Mouse (Mus musculus) forebrain, embryonic 10.5 days (tissue): ENCODE results near the gene Napsa. TPM values are rescaled to one million over a fixed set of nuclear protein-coding genes. Genes with fewer than 3 reads are reported as not detected.

Source experiments
- DNase-seq: peaks from one replicate; pipeline ENCODE4 v3.0.0-alpha.2; 2017; ENCODE audit warnings: low spot score; ENCODE audit errors: extremely low spot score
- H3K27ac ChIP-seq: fragments of 300-500 bp; sonication (generic); 2 replicates; pipeline ENCODE4 v1.5.1; 2016; ENCODE audit warnings: mild to moderate bottlenecking
- H3K27me3 ChIP-seq: fragments of 300-500 bp; sonication (generic); 2 replicates; pipeline ENCODE4 v1.6.1; 2016; ENCODE audit warnings: mild to moderate bottlenecking; ENCODE audit not compliant: poor library complexity, severe bottlenecking
- H3K36me3 ChIP-seq: fragments of 300-500 bp; sonication (generic); replicated peaks from 2 replicates; pipeline ENCODE4 v1.6.1; 2016; ENCODE audit warnings: mild to moderate bottlenecking, moderate library complexity
- H3K4me1 ChIP-seq: fragments of 300-500 bp; sonication (generic); 2 replicates; pipeline ENCODE4 v1.6.1; 2016
- H3K4me3 ChIP-seq: fragments of 300-500 bp; sonication (generic); 2 replicates; pipeline ENCODE4 v1.5.1; 2016; ENCODE audit warnings: mild to moderate bottlenecking, moderate library complexity
- H3K9me3 ChIP-seq: fragments of 300-500 bp; sonication (generic); 2 replicates; pipeline ENCODE4 v1.6.1; 2016; ENCODE audit warnings: mild to moderate bottlenecking, moderate library complexity
- WGBS: fragments of 180-500 bp; shearing (Covaris S2); methylation state at CpG from one replicate; pipeline ENCODE4 v1.1.7; 2016; 5-methylcytosine and 5-hydroxymethylcytosine counted together
- polyA plus RNA-seq: library from polyadenylated mRNA; unstranded; fragments of >200 nt; fragmentation: Nextera tagmentation; extraction: Ambion mirVana; gene quantifications from 2 replicates; pipeline ENCODE4 v1.2.1, GENCODE M21; 2016

Napsa gene
- polyA plus RNA-seq, 1 experiment from 2014 or later, result 0.29 TPM

DNA sequence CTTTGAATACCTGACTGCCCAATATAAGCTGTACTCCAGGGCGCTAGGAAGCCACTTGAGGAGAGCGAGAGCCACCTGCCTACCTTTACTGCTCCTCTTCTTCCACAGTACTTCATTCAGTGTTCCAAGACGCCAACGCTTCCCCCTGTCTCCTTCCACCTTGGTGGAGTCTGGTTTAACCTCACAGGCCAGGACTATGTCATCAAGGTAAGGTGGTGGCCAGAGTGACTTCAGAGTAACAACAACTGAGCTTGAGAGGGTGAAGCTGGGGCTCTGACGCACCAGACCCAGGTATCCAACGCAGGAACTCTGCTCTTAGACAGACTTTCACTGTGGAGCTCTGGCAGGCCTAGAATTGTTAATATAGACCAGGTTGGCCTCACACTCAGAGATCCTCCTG, 13.4 kb downstream of the Napsa start:
- peaks cover 60% of the 10 kb centered on the region for H3K27me3 ChIP-seq
- DNase-seq, result no peak
- no peak overlapping the region for H3K4me3 ChIP-seq
- H3K27ac ChIP-seq, result no peak overlapping the region
- no peaks in the 10 kb centered on the region for H3K9me3 ChIP-seq
- H3K4me1 ChIP-seq, result peaks cover 43% of the 10 kb centered on the region
- no peaks in the 10 kb centered on the region for H3K36me3 ChIP-seq
- WGBS, result 94% methylated on average over 6 of the region's 6 CpGs

DNA sequence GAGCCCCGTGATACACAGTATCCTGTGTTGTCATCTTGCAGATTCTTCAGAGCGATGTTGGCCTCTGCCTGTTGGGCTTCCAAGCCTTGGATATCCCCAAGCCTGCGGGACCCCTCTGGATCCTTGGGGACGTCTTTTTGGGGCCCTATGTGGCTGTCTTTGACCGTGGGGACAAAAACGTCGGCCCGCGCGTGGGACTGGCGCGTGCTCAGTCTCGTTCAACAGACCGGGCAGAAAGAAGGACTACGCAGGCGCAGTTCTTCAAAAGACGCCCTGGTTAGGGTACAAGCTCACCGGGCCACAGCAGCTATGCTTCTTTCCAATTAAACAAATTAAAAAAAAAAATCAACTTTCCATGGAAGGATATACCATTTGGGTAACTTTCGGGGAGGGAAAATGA, 14.3 kb downstream of the Napsa start:
- no peaks in the 10 kb centered on the region for H3K36me3 ChIP-seq
- peaks cover 69% of the 10 kb centered on the region for H3K27me3 ChIP-seq
- H3K4me1 ChIP-seq, result peaks cover 51% of the 10 kb centered on the region
- no peaks in the 10 kb centered on the region for H3K9me3 ChIP-seq
- peak; percentile 53 for DNase-seq
- peak overlapping the region; percentile 79 for H3K27ac ChIP-seq
- H3K4me3 ChIP-seq, result peak overlapping the region; percentile 74
- 10% methylated on average over 19 of the region's 19 CpGs for WGBS

DNA sequence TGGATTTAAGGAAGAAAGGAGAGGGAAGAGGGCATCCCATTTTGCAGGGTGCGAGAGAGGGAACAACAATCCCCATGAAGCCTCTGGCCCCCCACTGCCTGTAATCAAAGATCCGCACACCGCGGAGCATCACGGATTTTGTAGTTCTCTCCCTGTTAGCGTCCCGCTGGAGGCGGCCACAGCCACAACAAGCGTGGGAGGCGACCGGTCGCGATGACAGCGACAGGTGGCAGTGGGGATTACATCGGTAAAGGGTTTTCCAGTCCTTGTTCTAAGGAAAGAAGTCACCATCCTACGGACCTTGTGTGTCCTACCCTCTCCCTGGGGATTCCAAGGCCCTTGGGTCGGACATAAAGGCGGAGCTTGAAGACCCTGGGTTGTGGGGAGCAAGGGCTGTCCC, 14.8 kb downstream of the Napsa start:
- DNase-seq, result peak; percentile 82
- Histone ChIP-seq H3K36me3 (no peaks in the 10 kb centered on the region), H3K9me3 (no peaks in the 10 kb centered on the region), H3K4me1 (peaks cover 55% of the 10 kb centered on the region), H3K4me3 (peak overlapping the region; percentile 74), H3K27me3 (peaks cover 71% of the 10 kb centered on the region), H3K27ac (peak overlapping the region; percentile 79)
- under 1% methylated on average over 18 of the region's 18 CpGs for WGBS

DNA sequence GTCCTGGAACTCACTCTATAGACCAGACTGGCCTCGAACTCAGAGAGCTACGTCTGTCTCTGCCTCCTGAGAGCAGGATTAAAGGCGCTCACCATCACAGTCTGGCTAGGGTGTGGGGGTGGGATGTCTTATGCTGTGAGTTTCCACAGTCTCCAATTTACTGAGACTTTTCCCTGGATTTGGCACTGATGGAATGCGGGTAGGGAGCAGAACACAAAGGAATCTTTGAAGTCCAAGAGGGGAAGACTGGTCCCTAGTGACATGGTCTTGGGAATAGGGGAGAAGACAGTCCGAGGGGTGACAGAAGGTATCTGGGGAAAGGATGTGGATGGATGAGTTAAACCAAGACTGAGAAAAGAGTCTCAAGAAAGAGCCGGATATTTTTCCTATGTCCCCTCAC, 15.5 kb downstream of the Napsa start:
- Histone ChIP-seq H3K27me3 (peaks cover 78% of the 10 kb centered on the region), H3K27ac (no peak overlapping the region), H3K9me3 (no peaks in the 10 kb centered on the region), H3K4me3 (peak overlapping the region; percentile 74), H3K4me1 (peaks cover 63% of the 10 kb centered on the region), H3K36me3 (no peaks in the 10 kb centered on the region)
- WGBS, result 38% methylated on average over 6 of the region's 6 CpGs
- DNase-seq, result no peak

DNA sequence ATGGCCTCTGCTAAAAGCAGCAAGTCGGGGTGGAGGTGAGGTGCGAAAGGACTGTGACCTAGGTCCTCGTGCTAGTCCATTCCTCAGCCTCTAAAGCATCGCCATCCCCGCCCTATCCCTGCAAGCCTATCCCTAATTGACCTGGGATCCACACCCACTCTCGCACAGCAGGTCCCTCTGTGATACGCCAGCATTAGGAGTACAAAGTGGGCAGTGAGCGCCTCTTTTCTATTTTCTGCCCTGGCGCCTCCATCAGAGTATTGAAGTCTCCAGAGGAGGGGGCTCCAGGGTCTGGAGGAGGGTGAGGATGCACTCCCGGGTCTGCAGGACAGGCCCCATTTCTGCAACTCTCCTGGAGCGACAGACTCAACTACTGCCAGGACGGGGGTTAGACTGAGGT, 16.2 kb downstream of the Napsa start:
- Histone ChIP-seq H3K4me1 (peaks cover 69% of the 10 kb centered on the region), H3K4me3 (peak overlapping the region; percentile 74)
- 11% methylated on average over 12 of the region's 12 CpGs for WGBS

DNA sequence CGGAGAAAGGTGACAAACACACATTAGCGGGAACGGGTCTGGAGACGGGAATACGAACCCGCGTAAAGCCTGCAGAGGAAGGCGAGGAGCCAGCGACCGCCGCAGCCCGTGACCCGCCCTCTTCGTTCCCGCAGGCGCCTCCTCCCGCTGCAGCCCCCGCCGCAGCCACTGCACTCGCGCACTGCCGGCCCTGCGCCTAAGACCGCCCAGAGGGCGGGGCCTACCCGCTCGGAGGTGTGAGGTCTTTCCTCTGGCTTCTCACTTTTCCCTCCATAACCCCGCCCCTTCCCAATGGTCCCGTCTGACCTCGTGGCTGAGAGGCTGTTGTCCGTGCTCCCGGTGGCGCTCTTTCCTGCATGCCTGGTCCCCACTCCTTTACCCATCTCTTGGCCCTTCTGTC, 17.0 kb downstream of the Napsa start:
- peaks cover 77% of the 10 kb centered on the region for H3K4me1 ChIP-seq
- peaks cover 90% of the 10 kb centered on the region for H3K27me3 ChIP-seq
- DNase-seq, result peak; percentile 86
- peak overlapping the region; percentile 74 for H3K4me3 ChIP-seq
- H3K9me3 ChIP-seq, result no peaks in the 10 kb centered on the region
- no peaks in the 10 kb centered on the region for H3K36me3 ChIP-seq
- under 1% methylated on average over 32 of the region's 33 CpGs for WGBS
- H3K27ac ChIP-seq, result peak overlapping the region; percentile 77

More for the DNA sequence above, 16.2 kb downstream of the Napsa start:
- no peak for DNase-seq
- Histone ChIP-seq H3K27me3 (peaks cover 85% of the 10 kb centered on the region), H3K9me3 (no peaks in the 10 kb centered on the region), H3K27ac (peak overlapping the region; percentile 77), H3K36me3 (no peaks in the 10 kb centered on the region)

DNA sequence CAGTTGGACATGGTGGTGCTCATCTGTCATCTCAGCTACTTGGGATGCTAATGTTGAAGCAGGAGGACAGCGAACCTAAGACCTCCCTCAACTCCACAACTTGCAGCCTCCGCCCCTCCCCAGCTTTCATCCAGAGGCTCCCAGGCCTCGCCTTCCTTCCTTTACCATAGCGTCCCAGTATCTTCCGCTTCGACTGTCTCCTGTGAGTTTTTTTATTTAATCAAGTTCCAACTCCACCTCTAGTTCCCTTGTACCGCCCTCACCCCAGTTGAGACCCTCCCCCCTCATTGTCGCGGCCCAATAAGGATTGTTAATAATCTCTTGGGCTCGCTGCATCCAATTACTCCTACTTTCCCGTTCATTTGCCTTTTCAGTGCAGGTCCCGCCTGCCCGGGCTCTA, 17.8 kb downstream of the Napsa start:
- H3K36me3 ChIP-seq, result no peaks in the 10 kb centered on the region
- H3K27me3 ChIP-seq, result peaks cover 88% of the 10 kb centered on the region
- no peaks in the 10 kb centered on the region for H3K9me3 ChIP-seq
- peak; percentile 40 for DNase-seq
- under 1% methylated on average over 13 of the region's 13 CpGs for WGBS
- H3K4me1 ChIP-seq, result peaks cover 82% of the 10 kb centered on the region
- H3K27ac ChIP-seq, result peak overlapping the region; percentile 77
- H3K4me3 ChIP-seq, result peak overlapping the region; percentile 74

DNA sequence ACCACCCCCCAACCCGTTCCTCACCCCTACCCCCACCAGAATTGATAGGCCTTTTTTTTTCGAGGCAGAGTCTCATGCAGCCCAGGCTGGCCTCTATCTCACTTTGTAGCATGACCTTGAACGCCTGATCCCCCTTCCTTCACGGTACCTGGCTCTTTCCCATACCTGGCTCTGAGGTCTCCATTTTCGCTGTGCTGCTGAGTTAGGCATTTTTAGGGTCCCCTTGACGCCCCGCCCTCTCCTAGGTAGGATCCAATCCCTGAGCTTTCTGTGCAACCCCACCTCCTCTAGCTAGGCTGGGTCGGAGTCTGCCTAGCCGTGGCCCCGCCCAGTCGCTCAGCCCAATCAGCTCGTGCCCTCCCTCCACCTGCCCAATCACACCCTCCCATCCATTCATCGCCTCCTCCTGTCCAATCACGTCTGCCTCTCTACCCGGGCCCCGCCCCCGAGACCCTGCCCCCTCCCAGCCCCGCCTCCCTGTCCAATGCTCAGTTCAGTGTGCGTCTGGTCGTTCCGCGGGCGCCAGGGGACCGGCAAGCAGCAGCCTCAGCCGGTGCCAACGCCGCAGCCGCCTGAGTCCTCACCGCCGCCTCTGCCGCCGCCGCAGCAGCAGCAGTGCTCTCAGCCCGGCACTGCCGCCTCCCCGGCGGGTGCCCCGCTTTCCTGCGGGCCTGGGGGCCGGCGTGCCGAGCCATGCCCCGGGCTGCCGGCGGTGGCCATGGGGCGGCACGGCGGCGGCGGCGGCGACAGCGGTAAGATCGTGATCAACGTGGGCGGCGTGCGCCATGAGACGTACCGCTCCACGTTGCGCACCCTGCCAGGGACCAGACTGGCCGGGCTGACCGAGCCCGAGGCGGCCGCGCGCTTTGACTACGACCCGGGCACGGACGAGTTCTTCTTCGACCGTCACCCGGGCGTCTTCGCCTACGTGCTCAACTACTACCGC, 18.5 kb downstream of the Napsa start, which contains the start of gene Kcnc3:
Gene Kcnc3 (plus strand): TSS at position 263 of the 946 bp plus-strand sequence.
- peaks cover 4% of the 10 kb centered on the region for H3K36me3 ChIP-seq
- no peaks in the 10 kb centered on the region for H3K9me3 ChIP-seq
- H3K27ac ChIP-seq, result peak within 1 kb of the TSS; percentile 77
- H3K27me3 ChIP-seq, result peaks cover 81% of the 10 kb centered on the region
- peaks cover 82% of the 10 kb centered on the region for H3K4me1 ChIP-seq
- WGBS, result under 1% methylated on average over 80 of the region's 80 CpGs
- H3K4me3 ChIP-seq, result peak within 1 kb of the TSS; percentile 74
- peak; percentile 98 for DNase-seq

DNA sequence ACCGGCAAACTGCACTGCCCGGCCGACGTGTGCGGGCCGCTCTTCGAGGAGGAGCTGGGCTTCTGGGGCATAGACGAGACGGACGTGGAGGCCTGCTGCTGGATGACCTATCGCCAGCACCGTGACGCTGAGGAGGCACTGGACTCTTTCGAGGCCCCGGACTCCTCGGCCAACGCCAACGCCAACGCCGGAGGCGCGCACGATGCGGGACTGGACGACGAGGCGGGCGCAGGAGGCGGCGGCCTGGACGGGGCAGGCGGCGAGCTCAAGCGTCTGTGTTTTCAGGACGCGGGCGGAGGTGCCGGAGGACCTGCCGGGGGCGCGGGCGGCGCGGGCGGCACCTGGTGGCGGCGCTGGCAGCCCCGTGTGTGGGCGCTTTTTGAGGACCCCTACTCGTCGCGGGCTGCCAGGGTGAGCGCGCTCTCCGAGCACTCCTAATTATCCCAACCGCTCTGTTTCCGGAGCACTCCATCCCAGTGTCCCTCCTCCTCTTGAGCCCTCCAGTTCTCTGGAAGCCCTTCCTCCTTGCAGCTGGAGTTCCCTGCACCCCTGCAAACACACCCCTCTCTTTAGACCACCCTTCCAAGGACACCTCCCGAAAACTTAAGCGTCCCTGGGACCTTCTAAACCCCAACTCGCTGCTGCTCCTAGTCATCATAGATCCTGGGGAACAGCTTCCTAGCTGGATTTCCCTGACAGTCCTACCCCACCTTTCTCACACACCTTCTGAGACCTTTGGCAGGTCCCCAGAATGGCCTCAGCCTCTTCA, 19.4 kb downstream of the Napsa start:
- peak overlapping the region; percentile 74 for H3K4me3 ChIP-seq
- H3K4me1 ChIP-seq, result peaks cover 79% of the 10 kb centered on the region
- H3K27me3 ChIP-seq, result peaks cover 73% of the 10 kb centered on the region
- no peaks in the 10 kb centered on the region for H3K9me3 ChIP-seq
- H3K36me3 ChIP-seq, result peaks cover 11% of the 10 kb centered on the region
- DNase-seq, result peak; percentile 39
- H3K27ac ChIP-seq, result peak overlapping the region; percentile 77
- WGBS, result under 1% methylated on average over 55 of the region's 60 CpGs

DNA sequence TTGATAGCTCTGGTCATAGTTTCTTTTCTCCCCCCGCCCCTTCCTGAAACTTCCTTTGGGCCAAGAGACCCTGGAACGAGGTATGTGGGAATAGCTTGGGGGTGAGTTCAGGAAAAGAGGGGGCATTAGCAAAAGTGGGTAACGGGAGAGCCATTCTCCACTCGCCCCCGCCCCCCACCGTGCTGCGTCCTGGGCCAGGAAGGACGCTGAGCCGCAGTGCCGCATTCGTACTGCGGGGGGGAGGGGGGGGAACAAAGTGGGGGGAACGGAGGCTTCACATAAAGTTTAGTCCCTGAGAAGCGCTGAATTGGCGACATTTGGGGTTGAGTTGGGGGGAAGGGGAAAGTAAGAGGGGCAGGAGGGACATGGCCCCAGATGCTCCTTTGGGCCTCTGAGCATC, 20.9 kb downstream of the Napsa start:
- peaks cover 70% of the 10 kb centered on the region for H3K4me1 ChIP-seq

DNA sequence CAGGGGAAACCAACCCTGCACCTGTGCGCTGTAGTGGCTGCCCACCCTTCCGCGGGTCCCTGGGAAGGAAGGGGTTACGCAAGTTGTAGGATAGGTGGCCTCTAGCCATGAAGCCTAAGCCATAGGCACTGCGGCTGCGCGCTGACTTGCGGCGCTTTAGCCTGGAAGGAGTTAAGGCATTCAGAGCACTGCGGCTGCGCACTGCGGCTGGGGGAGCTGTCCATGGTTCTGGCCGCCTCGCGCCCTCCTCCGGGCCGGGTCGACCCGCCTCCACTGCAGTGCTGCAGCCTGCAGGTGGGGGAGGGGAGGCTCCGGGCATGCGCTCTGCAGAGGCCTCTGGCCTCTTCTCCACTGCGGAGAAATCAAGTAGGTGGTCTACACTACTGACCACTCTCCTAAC, 21.6 kb downstream of the Napsa start:
- 0 out of 2 replicates have a peak overlapping the region, but pooled peaks have one; percentile 11 for H3K27ac ChIP-seq
- under 1% methylated on average over 22 of the region's 22 CpGs for WGBS
- no peaks in the 10 kb centered on the region for H3K9me3 ChIP-seq
- peaks cover 63% of the 10 kb centered on the region for H3K4me1 ChIP-seq
- H3K27me3 ChIP-seq, result peaks cover 50% of the 10 kb centered on the region
- H3K4me3 ChIP-seq, result peak overlapping the region; percentile 74
- DNase-seq, result peak; percentile 93
- H3K36me3 ChIP-seq, result peaks cover 11% of the 10 kb centered on the region

More for the DNA sequence above, 20.9 kb downstream of the Napsa start:
- Histone ChIP-seq H3K27me3 (peaks cover 57% of the 10 kb centered on the region), H3K27ac (no peak overlapping the region), H3K4me3 (peak overlapping the region; percentile 74), H3K36me3 (peaks cover 11% of the 10 kb centered on the region), H3K9me3 (no peaks in the 10 kb centered on the region)
- 4% methylated on average over 15 of the region's 15 CpGs for WGBS
- DNase-seq, result no peak

DNA sequence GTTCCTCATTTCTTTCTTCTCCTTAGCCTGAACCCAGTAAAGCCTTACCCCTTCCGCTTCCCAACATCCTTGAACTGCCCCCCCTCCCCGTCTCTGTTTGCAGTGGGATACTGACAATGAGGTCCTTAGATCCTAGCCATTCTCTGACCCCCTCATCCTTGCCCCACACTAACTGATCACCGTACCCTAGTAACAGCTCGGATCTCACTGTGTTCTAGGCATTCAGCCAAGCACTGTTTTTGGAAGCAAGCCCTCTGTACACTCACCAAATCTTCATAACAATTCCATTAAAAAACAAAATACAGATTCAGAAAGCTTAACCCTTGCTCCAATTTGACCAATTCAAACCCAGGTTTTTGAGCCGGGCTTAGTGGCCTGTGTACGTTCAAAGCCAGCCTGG, 22.1 kb downstream of the Napsa start:
- H3K27ac ChIP-seq, result no peak overlapping the region
- H3K4me3 ChIP-seq, result peak overlapping the region; percentile 74; the same call in 1 of the 2 replicates
- H3K4me1 ChIP-seq, result peaks cover 58% of the 10 kb centered on the region
- H3K36me3 ChIP-seq, result peaks cover 11% of the 10 kb centered on the region
- 67% methylated on average over 6 of the region's 6 CpGs for WGBS
- no peaks in the 10 kb centered on the region for H3K9me3 ChIP-seq
- DNase-seq, result no peak
- H3K27me3 ChIP-seq, result peaks cover 45% of the 10 kb centered on the region
